Mouse (Mus musculus): ENCODE measurements around the gene Hapln4. TPM values are rescaled to one million over a fixed set of nuclear protein-coding genes. Genes with fewer than 3 reads are reported as not detected.
A peak's percentile ranks its signal among the peaks of the same experiment; 100 is the strongest.

Hapln4 gene
- polyA plus RNA-seq, 1 experiment = 0.74 TPM

DNA sequence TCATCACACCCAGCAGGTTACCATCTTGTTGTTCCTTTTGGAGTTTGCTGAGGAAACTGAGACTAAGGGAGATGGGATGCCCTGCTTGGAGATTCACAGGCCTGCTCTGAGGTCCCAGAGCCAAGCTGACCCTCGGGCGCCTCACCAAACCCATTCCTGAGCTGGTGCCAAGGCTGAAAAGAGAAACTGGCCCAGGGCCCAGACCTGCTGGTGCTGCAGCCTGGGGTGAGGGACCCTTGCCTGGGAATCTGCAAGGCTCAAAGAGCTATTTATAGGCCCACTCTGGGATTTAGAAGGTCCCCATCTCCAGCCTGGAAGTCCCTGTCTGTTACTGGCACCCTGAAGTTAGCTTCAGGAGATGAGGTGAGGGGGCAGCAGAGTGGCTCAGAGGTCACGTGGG is 45.2 kb downstream of the Hapln4 start:
- no peak for TF ChIP-seq CTCF (IDR thresholded peaks at IDR 0.05; ENCODE audit: borderline replicate concordance, extremely low read depth, insufficient read depth, insufficient read length)
- TF ChIP-seq POLR2A (IDR thresholded peaks at IDR 0.05; ENCODE audit: borderline replicate concordance, extremely low read depth, insufficient read depth, insufficient read length, poor library complexity, severe bottlenecking) = no peak
- peak; percentile 86 for DNase-seq (ENCODE audit: low read depth)

DNA sequence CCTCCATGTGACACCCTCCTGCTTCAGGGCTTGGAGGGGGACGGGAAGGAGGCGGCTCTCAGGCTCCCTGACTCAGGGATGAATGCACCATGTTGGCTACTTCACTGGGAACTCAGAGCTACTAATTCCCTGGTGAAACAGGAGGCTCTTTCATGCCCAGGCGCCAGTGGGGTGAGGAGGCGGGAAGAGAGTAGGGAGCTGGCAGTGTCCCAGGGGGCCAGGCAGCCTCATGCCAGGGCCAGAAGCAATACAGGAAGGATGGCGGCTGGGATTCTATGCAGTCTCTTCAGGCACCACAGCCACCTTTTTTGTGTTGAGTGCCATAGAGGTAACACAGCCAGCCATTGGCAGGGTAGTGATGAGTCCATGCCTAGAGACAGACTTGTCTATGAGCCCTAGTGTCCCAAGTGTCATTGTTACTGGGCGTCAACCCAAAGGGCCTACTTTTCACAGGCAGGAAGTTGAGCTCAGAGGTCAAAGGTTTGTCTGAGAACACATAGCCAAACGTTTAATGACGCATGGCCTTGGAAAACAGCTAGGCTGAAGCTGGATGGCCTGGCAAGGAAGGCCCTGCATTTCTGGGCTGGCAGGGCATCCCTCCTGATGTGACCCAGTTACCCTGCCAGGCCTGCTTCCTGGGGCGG is 46.2 kb downstream of the Hapln4 start:
- TF ChIP-seq POLR2A (IDR thresholded peaks at IDR 0.05; ENCODE audit: borderline replicate concordance, extremely low read depth, insufficient read depth, insufficient read length, poor library complexity, severe bottlenecking) (no peak), CTCF (IDR thresholded peaks at IDR 0.05; ENCODE audit: borderline replicate concordance, extremely low read depth, insufficient read depth, insufficient read length) (no peak)
- peak; percentile 93 for DNase-seq (ENCODE audit: low read depth)

DNA sequence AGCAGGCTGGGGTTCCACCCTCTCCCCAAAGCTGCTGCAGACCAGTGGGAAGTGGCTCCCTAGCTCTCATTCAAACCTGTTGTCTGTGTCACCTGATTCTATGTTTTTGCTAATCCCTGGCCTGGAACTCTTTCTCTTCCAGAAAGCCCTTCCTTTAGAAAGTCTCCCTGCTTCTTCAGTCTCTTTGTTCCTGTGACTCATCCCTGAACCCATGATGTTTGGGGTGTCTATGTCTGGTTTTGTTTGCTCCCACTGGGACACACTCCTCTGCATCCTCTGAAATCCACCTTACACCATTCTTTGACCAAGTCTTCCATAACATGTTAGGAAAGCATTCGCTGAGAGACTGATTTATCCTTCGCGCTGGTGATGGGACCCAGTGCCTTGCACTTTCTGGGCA is 46.8 kb downstream of the Hapln4 start:
- DNase-seq (ENCODE audit: low read depth) = no peak

DNA sequence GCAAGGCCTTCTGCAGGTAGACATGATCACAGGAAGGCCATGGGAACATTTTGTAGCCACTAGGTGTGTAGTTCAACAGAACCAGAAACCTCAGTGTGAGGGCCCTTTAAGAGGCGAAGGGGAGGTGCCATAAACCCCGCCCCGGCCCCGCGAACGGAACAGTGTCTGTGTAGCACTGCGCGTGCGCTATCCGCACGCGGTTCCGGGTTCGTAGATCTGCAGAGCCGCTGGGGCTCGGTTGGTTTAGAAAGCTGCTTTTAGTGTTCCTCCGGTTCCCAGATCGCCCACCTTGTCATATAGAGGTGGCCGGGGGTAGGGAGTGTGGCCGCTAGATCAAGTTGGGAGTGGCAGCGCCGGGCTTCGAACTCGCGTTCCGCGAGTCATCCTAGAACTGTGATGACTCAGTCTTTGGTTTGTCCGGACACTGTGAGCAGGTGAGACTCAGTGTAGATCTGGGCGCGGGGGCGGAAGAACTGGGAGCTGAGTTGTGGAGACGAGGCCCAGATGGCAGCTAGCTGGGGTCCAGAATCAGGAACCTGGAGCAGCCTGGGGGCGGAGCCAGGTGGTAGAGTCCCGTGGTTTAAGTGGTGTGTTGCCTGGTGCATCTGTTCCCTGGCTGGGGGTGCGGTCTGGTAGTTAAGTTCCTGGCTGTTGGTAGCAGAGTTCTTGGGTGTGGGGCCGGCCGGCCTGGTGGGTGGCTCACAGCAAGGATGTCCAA is 48.1 kb downstream of the Hapln4 start, which contains the start of gene Nr2c2ap:
Gene Nr2c2ap, plus strand, starts transcription at position 168 of the 718 bp plus-strand sequence.
- TF ChIP-seq POLR2A (IDR thresholded peaks at IDR 0.05; ENCODE audit: borderline replicate concordance, extremely low read depth, insufficient read depth, insufficient read length, poor library complexity, severe bottlenecking) (0 out of 2 replicates have a peak, but pooled peaks have one; percentile 16), CTCF (IDR thresholded peaks at IDR 0.05; ENCODE audit: borderline replicate concordance, extremely low read depth, insufficient read depth, insufficient read length) (no peak; the same call in 1 of the 2 replicates)
- peak; percentile 94 for DNase-seq (ENCODE audit: low read depth)

More for the DNA sequence above, 46.8 kb downstream of the Hapln4 start:
- TF ChIP-seq POLR2A (IDR thresholded peaks at IDR 0.05; ENCODE audit: borderline replicate concordance, extremely low read depth, insufficient read depth, insufficient read length, poor library complexity, severe bottlenecking) (no peak), CTCF (IDR thresholded peaks at IDR 0.05; ENCODE audit: borderline replicate concordance, extremely low read depth, insufficient read depth, insufficient read length) (no peak)

DNA sequence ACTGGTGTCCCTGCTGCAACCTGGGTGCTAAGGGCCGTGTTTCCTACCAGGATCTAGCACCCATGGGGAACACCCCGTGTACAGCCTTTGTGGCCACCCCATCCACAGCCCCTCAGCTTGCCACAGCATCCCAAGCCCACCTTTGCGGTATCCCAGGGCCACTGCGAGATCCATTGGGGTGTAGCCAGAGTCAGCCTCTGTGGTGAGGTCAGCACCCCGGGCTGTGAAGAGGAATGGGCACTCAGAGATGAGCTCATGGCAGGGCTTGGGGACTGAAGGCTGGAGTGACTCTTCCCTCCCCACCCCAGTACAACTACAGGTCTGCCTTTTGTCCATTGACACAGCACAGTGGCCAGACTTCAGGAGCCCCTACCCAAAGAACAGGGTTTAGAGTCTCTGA is 50.8 kb downstream of the Hapln4 start:
- TF ChIP-seq POLR2A (IDR thresholded peaks at IDR 0.05; ENCODE audit: borderline replicate concordance, extremely low read depth, insufficient read depth, insufficient read length, poor library complexity, severe bottlenecking) (no peak), CTCF (IDR thresholded peaks at IDR 0.05; ENCODE audit: borderline replicate concordance, extremely low read depth, insufficient read depth, insufficient read length) (no peak)

DNA sequence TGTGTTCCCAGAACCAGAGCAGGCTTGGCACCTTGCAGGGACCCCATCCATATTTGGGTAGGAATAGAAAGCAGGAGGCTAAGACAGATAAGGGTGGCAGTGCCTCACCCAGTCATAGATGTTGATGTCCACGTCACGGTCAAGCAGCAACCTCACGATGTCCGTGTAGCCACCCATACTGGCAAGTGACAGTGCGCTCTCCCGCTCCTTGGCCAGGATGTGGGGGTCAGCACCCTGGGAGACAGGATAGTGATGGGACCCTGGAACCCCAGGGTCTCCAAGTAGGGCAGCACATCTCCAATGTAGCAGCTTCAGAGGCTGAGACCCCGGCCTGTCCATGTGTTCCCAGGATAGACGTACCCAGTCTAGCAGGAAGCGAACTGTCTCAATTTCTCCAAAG is 51.7 kb downstream of the Hapln4 start:
- DNase-seq (ENCODE audit: low read depth) = no peak
- TF ChIP-seq POLR2A (IDR thresholded peaks at IDR 0.05; ENCODE audit: borderline replicate concordance, extremely low read depth, insufficient read depth, insufficient read length, poor library complexity, severe bottlenecking) (no peak), CTCF (IDR thresholded peaks at IDR 0.05; ENCODE audit: borderline replicate concordance, extremely low read depth, insufficient read depth, insufficient read length) (no peak)

More for the DNA sequence above, 50.8 kb downstream of the Hapln4 start:
- no peak for DNase-seq (ENCODE audit: low read depth)

DNA sequence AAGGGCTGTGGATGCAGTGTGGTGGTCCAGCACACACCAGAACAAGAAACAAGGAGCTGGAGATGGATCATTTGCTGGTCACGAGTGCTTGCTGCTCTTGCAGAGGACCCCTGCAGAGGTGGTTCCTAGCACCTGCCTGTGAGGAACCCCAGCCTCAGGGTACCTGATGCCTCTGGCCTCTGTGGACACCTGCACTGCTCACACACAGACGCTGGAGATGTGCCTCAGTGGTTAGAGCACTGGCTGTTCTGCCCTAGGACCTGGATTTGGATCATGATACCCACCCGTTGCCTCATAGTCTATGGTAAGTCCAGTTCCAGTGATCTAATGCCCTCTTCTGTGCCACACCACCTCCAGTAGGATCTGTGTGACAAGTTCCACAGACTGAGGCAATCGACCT is 53.3 kb downstream of the Hapln4 start:
- TF ChIP-seq POLR2A (IDR thresholded peaks at IDR 0.05; ENCODE audit: borderline replicate concordance, extremely low read depth, insufficient read depth, insufficient read length, poor library complexity, severe bottlenecking) = no peak
- TF ChIP-seq CTCF (IDR thresholded peaks at IDR 0.05; ENCODE audit: borderline replicate concordance, extremely low read depth, insufficient read depth, insufficient read length) = no peak
- DNase-seq (ENCODE audit: low read depth) = no peak

DNA sequence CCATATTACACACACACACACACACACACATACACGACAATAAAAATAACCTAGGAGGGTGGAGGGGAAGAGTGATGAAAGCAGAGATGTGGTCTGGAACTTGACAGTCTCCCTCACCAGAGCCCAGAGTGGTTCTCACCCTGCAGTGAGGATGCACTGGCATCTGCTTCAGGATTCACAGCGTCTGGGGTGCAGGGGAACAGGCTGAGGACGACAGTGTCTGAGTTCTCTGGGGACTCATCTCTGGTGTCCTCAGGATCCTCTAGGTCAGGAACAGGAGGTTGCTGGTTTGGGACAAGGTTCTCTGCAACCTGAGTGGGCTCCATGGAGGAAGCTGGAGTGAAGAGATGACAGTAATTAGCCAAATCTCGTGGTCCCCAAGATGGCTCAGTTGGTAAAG is 54.6 kb downstream of the Hapln4 start:
- no peak for TF ChIP-seq CTCF (IDR thresholded peaks at IDR 0.05; ENCODE audit: borderline replicate concordance, extremely low read depth, insufficient read depth, insufficient read length)
- no peak for TF ChIP-seq POLR2A (IDR thresholded peaks at IDR 0.05; ENCODE audit: borderline replicate concordance, extremely low read depth, insufficient read depth, insufficient read length, poor library complexity, severe bottlenecking)
- no peak for DNase-seq (ENCODE audit: low read depth)

DNA sequence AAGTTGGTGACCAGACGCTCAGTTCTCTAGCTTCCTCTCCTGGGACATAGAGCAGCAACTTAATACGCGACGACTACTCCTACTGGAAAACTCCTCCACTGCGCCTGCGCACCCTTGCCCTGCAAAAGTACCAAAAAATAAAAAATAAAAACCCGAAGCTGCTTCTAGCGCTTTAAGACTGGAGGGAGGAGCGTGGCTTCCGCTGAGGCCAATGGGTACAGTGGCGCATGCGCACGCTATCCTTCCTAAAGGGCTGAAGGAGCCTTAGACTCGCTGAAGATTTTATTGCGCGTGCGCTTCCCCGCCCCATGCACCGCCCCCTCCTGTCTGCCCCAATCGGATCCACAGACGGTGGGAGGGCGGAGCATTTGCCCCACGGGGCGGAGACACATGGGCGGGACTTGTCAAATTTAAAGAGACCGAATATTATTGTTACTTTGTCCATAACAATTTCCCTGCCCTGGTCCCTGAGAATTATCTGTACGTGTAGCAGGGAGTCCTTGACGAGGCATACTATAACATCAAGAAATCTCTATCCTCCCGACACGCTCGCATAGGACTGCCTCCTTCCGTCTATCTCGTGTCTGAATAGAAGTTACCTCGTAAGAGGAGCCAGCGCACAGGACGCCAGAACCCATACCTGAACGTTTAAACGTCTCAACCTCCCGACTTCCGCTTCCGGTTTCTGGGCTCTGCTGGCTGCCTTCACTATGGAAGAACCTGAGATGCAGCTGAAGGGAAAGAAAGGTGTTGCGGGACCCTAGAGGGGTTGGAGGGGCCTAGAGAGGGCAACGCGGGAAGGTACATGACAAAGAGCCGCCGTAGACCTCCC is 56.0 kb downstream of the Hapln4 start, which contains the start of the genes Rfxank, Borcs8 and Mef2b:
Gene Rfxank, minus strand, starts transcription at position 129 of the 832 bp plus-strand sequence.
Gene Borcs8, plus strand, starts transcription at position 474 of the 832 bp plus-strand sequence.
Gene Mef2b, plus strand, starts transcription at position 686 of the 832 bp plus-strand sequence.
- DNase-seq (ENCODE audit: low read depth) = peak; percentile 100

DNA sequence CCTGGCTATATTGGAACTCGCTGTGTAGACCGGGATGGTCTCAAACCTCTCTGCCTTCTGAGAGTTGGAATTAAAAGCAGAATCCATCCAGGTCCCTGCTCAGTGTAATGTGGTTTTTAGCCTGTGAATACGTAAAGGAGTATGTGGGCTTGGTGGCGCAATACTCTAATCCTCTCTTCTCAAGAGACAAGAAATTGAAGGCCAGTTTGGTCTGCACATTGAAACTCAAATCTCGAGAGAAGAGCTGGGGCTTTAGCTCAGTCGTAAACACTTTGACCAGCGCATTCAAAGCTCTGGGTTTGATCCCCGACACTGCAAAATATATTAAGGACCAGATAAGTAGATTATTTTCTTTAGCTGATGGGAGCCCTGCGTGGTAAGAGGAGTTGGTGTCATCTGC is 56.7 kb downstream of the Hapln4 start:
- DNase-seq (ENCODE audit: low read depth) = no peak
- TF ChIP-seq CTCF (IDR thresholded peaks at IDR 0.05; ENCODE audit: borderline replicate concordance, extremely low read depth, insufficient read depth, insufficient read length) (no peak), POLR2A (IDR thresholded peaks at IDR 0.05; ENCODE audit: borderline replicate concordance, extremely low read depth, insufficient read depth, insufficient read length, poor library complexity, severe bottlenecking) (no peak)

More for the DNA sequence above, 56.0 kb downstream of the Hapln4 start, which contains the start of the genes Rfxank, Borcs8 and Mef2b:
- TF ChIP-seq POLR2A (IDR thresholded peaks at IDR 0.05; ENCODE audit: borderline replicate concordance, extremely low read depth, insufficient read depth, insufficient read length, poor library complexity, severe bottlenecking) (no peak), CTCF (IDR thresholded peaks at IDR 0.05; ENCODE audit: borderline replicate concordance, extremely low read depth, insufficient read depth, insufficient read length) (no peak)

Other genes with a start within 250 kb of the Hapln4 start
- 5.0 and 5.6 TPM in 2 replicates for gene Cilp2, start 195.8 kb upstream of the Hapln4 start, polyA plus RNA-seq (2012; rRNA removed)
- 0.37 and 0.53 TPM in 2 replicates for gene Tssk6, start 181.3 kb upstream of the Hapln4 start, polyA plus RNA-seq (2012; rRNA removed)
- gene Ndufa13, start 180.9 kb upstream of the Hapln4 start, polyA plus RNA-seq (2012; rRNA removed) = 84.2 and 106 TPM in 2 replicates
- gene Yjefn3, start 180.7 kb upstream of the Hapln4 start, polyA plus RNA-seq (2012; rRNA removed) = 12.6 and 13.0 TPM in 2 replicates
- gene Gatad2a, start 87.1 kb upstream of the Hapln4 start, polyA plus RNA-seq (2012; rRNA removed) = 33.6 and 41.2 TPM in 2 replicates
- 120 and 138 TPM in 2 replicates for gene Mau2, start 40.7 kb upstream of the Hapln4 start, polyA plus RNA-seq (2012; rRNA removed)
- gene Sugp1, start 40.6 kb upstream of the Hapln4 start, polyA plus RNA-seq (2012; rRNA removed) = 22.4 and 32.4 TPM in 2 replicates
- gene Tm6sf2, start 10.5 kb upstream of the Hapln4 start, polyA plus RNA-seq (2012; rRNA removed) = 8.1 and 10.4 TPM in 2 replicates
- gene Ncan, start 37.4 kb downstream of the Hapln4 start, polyA plus RNA-seq (2012; rRNA removed) = 69.8 and 144 TPM in 2 replicates
- 17.5 and 24.0 TPM in 2 replicates for gene Nr2c2ap, start 47.9 kb downstream of the Hapln4 start, polyA plus RNA-seq (2012; rRNA removed)
- 19.1 and 20.0 TPM in 2 replicates for gene Rfxank, start 55.7 kb downstream of the Hapln4 start, polyA plus RNA-seq (2012; rRNA removed)
- 93.3 and 126 TPM in 2 replicates for gene Borcs8, start 56.0 kb downstream of the Hapln4 start, polyA plus RNA-seq (2012; rRNA removed)
- 0.22 and 0.33 TPM in 2 replicates for gene Mef2b, start 56.3 kb downstream of the Hapln4 start, polyA plus RNA-seq (2012; rRNA removed)
- gene Tmem161a, start 88.9 kb downstream of the Hapln4 start, polyA plus RNA-seq (2012; rRNA removed) = 95.9 and 171 TPM in 2 replicates
- 26.2 and 26.8 TPM in 2 replicates for gene Slc25a42, start 128.8 kb downstream of the Hapln4 start, polyA plus RNA-seq (2012; rRNA removed)
- 149 and 191 TPM in 2 replicates for gene Sugp2, start 150.8 kb downstream of the Hapln4 start, polyA plus RNA-seq (2012; rRNA removed)
- gene Armc6, start 151.0 kb downstream of the Hapln4 start, polyA plus RNA-seq (2012; rRNA removed) = 96.9 and 115 TPM in 2 replicates
- gene Homer3, start 199.4 kb downstream of the Hapln4 start, polyA plus RNA-seq (2012; rRNA removed) = 68.5 and 80.2 TPM in 2 replicates
- 61.3 and 66.2 TPM in 2 replicates for gene Ddx49, start 219.0 kb downstream of the Hapln4 start, polyA plus RNA-seq (2012; rRNA removed)
- 263 and 350 TPM in 2 replicates for gene Cope, start 219.1 kb downstream of the Hapln4 start, polyA plus RNA-seq (2012; rRNA removed)
- 34.1 and 45.1 TPM in 2 replicates for gene Cers1, start 232.3 kb downstream of the Hapln4 start, polyA plus RNA-seq (2012; rRNA removed)
- 10.2 and 12.5 TPM in 2 replicates for gene Gdf1, start 246.4 kb downstream of the Hapln4 start, polyA plus RNA-seq (2012; rRNA removed)